In the genomic region with DNA sequence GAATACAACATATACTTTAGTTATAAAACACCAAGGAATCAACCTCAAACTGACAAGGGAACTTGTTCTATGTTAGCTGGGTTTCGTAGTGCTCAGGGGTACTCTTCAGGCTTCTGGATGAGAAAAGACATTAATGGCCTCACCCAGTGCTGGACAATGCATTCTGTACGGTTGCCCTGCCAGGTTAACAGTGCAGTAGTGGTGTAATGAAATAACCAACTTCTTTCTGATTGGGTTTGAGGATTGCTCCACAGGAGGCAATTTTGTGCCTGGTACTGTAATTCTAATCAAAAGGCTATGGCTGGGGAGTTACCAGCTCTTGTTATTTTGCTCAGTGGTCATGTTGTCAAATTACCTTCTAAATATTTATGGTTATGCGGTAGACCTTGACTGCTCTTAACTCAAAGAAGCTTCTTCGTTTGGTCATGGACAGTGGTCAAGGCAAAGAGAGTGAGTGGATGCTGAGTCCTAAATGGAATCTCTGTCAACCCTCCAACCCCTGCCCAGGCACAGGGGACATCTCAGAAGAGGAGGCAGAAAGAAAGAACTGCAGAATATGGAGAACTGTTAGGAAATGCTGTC, we compare ENCODE assay signal across 18 mouse cellular contexts.
"Had no signal": no experiment of that assay in that cellular context is flagged by ENCODE, and none has a peak within 500 bp of the region (broad histone marks: within the 10 kb centered on the region; RNA-seq: fewer than 3 reads in every experiment).

No protein-coding gene starts in this region.

- H3K4me2 ChIP-seq: lung, embryonic 14.5 days; midbrain, embryonic 13.5 days; midbrain, embryonic 15.5 days; neural tube, embryonic 13.5 days; neural tube, embryonic 15.5 days had no signal

- H3K27me3 ChIP-seq: midbrain, embryonic 13.5 days; midbrain, embryonic 15.5 days; neural tube, embryonic 13.5 days; neural tube, embryonic 15.5 days had no signal

- H3K4me1 ChIP-seq: midbrain, embryonic 10.5 days; midbrain, embryonic 13.5 days; midbrain, embryonic 15.5 days; neural tube, embryonic 13.5 days; neural tube, embryonic 15.5 days had no signal

- H3K27ac ChIP-seq: midbrain, embryonic 10.5 days; midbrain, embryonic 13.5 days; midbrain, embryonic 15.5 days; neural tube, embryonic 13.5 days; neural tube, embryonic 15.5 days had no signal

- H3K36me3 ChIP-seq: midbrain, embryonic 10.5 days; midbrain, embryonic 13.5 days; midbrain, embryonic 15.5 days; neural tube, embryonic 13.5 days; neural tube, embryonic 15.5 days had no signal

- H3K9ac ChIP-seq: lung, embryonic 14.5 days; midbrain, embryonic 13.5 days; midbrain, embryonic 15.5 days; neural tube, embryonic 13.5 days; neural tube, embryonic 15.5 days had no signal

- H3K4me3 ChIP-seq: midbrain, embryonic 10.5 days; midbrain, embryonic 13.5 days; midbrain, embryonic 15.5 days; myocyte; neural tube, embryonic 13.5 days; neural tube, embryonic 15.5 days had no signal

- ATAC-seq: midbrain, embryonic 13.5 days; midbrain, embryonic 15.5 days had no signal

- DNase-seq: lung, adult 18-20 months; lung, embryonic 14.5 days; lung, postnatal 10 days; lung, postnatal 4 days; retina, postnatal 1 day; right cerebral cortex, adult 18-20 months; right cerebral cortex, postnatal 25 days; right cerebral cortex, postnatal 4 days; spleen, adult 18-20 months; thymus, adult 18-20 months; thymus, postnatal 14 days; thymus, postnatal 36 days had no signal

- H3K9me3 ChIP-seq: midbrain, embryonic 10.5 days; midbrain, embryonic 13.5 days; midbrain, embryonic 15.5 days; neural tube, embryonic 13.5 days; neural tube, embryonic 15.5 days had no signal
